Mouse (Mus musculus): ENCODE results near the gene Ephx3. TPM values are rescaled to one million over a fixed set of nuclear protein-coding genes. Genes with fewer than 3 reads are reported as not detected.
A peak's percentile ranks its signal among the peaks of the same experiment; 100 is the strongest.

The Ephx3 gene
- polyA plus RNA-seq, 1 experiment from 2014 or later, result 0.85 TPM

GRCm38 (mm10) chr17:32142907-32143854, 46.2 kb downstream of the Ephx3 start:
- no peaks in the 10 kb centered on the region for H3K9me3 ChIP-seq (replicated peaks; ENCODE audit: control insufficient read depth, low read length)
- H3K4me2 ChIP-seq (ENCODE audit: low read depth, low read length), result peak overlapping the region; percentile 69
- ATAC-seq (replicated peaks; ENCODE audit: extremely low read depth, insufficient read depth, low FRiP score), result peak; percentile 63
- H3K27me3 ChIP-seq (ENCODE audit: control insufficient read depth, insufficient read depth, low read length), result no peaks in the 10 kb centered on the region
- H3K27ac ChIP-seq (ENCODE audit: low read length), result no peak overlapping the region
- no peaks in the 10 kb centered on the region for H3K4me1 ChIP-seq (ENCODE audit: control insufficient read depth, insufficient read depth, low read length)
- 26% methylated on average over 39 of the region's 39 CpGs for WGBS
- peaks cover 5% of the 10 kb centered on the region; the same call in 1 of the 2 replicates for H3K36me3 ChIP-seq (ENCODE audit: control insufficient read depth, insufficient read depth)
- peak overlapping the region; percentile 66 for H3K9ac ChIP-seq (ENCODE audit: low read length)
- H3K4me3 ChIP-seq (ENCODE audit: low read length), result peak overlapping the region; percentile 42

- Histone ChIP-seq H3K4me3 (ENCODE audit: low read length) (no peak overlapping the region), H3K27ac (ENCODE audit: low read length) (no peak overlapping the region), H3K36me3 (ENCODE audit: control insufficient read depth, insufficient read depth) (peaks cover 5% of the 10 kb centered on the region; the same call in 1 of the 2 replicates), H3K4me2 (ENCODE audit: low read depth, low read length) (no peak overlapping the region), H3K9me3 (replicated peaks; ENCODE audit: control insufficient read depth, low read length) (no peaks in the 10 kb centered on the region), H3K4me1 (ENCODE audit: control insufficient read depth, insufficient read depth, low read length) (no peaks in the 10 kb centered on the region), H3K27me3 (ENCODE audit: control insufficient read depth, insufficient read depth, low read length) (no peaks in the 10 kb centered on the region), H3K9ac (ENCODE audit: low read length) (no peak overlapping the region)
- 95% methylated on average over 1 of the region's 1 CpGs for WGBS
- ATAC-seq (replicated peaks; ENCODE audit: extremely low read depth, insufficient read depth, low FRiP score), result no peak
Measured at GRCm38 (mm10) chr17:32142234-32142633, 47.1 kb downstream of the Ephx3 start.

Other genes with a start within 250 kb of the Ephx3 start
- 27.0 and 32.3 TPM in 2 replicates for gene Rrp1b, start 153.4 kb downstream of the Ephx3 start, polyA plus RNA-seq (2015; fragmentation: Nextera tagmentation; extraction: Ambion mirVana)
- 0.13 and 0.20 TPM in 2 replicates for gene Hsf2bp, start 153.2 kb downstream of the Ephx3 start, polyA plus RNA-seq (2015; fragmentation: Nextera tagmentation; extraction: Ambion mirVana)
- 8.6 and 8.9 TPM in 2 replicates for gene Notch3, start 22.7 kb downstream of the Ephx3 start, polyA plus RNA-seq (2015; fragmentation: Nextera tagmentation; extraction: Ambion mirVana)
- gene Brd4, start 95.2 kb upstream of the Ephx3 start, polyA plus RNA-seq (2015; fragmentation: Nextera tagmentation; extraction: Ambion mirVana), result 54.1 and 55.4 TPM in 2 replicates
- 75.8 and 81.4 TPM in 2 replicates for gene Akap8, start 131.7 kb upstream of the Ephx3 start, polyA plus RNA-seq (2015; fragmentation: Nextera tagmentation; extraction: Ambion mirVana)
- gene Akap8l, start 161.1 kb upstream of the Ephx3 start, polyA plus RNA-seq (2015; fragmentation: Nextera tagmentation; extraction: Ambion mirVana), result 99.2 and 107 TPM in 2 replicates
- gene Wiz, start 199.9 kb upstream of the Ephx3 start, polyA plus RNA-seq (2015; fragmentation: Nextera tagmentation; extraction: Ambion mirVana), result 10.5 and 11.1 TPM in 2 replicates
- 5.8 and 13.9 TPM in 2 replicates for gene Rasal3, start 214.0 kb upstream of the Ephx3 start, polyA plus RNA-seq (2015; fragmentation: Nextera tagmentation; extraction: Ambion mirVana)
- 1.5 and 3.0 TPM in 2 replicates for gene Pglyrp2, start 234.6 kb upstream of the Ephx3 start, polyA plus RNA-seq (2015; fragmentation: Nextera tagmentation; extraction: Ambion mirVana)